Comparison of ENCODE assay signal across 27 mouse cellular contexts in genomic region chr7:139559659-139560058, GRCm38 (mm10). TPM values are rescaled to one million over a fixed set of nuclear protein-coding genes. Genes with fewer than 3 reads are reported as not detected.
DNase-seq lines count a peak whose midpoint lies in the region; ATAC-seq and TF ChIP-seq lines count a peak whose summit lies in the region.
"Had no signal": no experiment of that assay in that cellular context is flagged by ENCODE, and none has a peak within 500 bp of the region (broad histone marks: within the 10 kb centered on the region; RNA-seq: fewer than 3 reads in every experiment).

No protein-coding gene starts in this region.

- H3K27ac ChIP-seq in MEL (ENCODE audit: control insufficient read depth, low read depth, low read length) = no peak overlapping the region
- no peak overlapping the region for H3K27ac ChIP-seq in forebrain, embryonic 14.5 days (ENCODE audit: low read depth, low read length)
- H3K27ac ChIP-seq: forebrain, embryonic 13.5 days; hindbrain, embryonic 14.5 days; lung, embryonic 15.5 days had no signal

- TF ChIP-seq RAD21 in MEL (IDR thresholded peaks at IDR 0.05; ENCODE audit: low read depth, low read length) = no peak

- no peak overlapping the region for H3K4me3 ChIP-seq in MEL (ENCODE audit: control insufficient read depth in 1 of 2, insufficient read depth in 1 of 2, low read depth in 2 of 2, low read length in 2 of 2)
- H3K4me3 ChIP-seq in forebrain, embryonic 14.5 days (ENCODE audit: low read depth, low read length) = no peak overlapping the region
- H3K4me3 ChIP-seq: forebrain, embryonic 13.5 days; lung, embryonic 15.5 days had no signal

- no peak for TF ChIP-seq POLR2A in MEL (IDR thresholded peaks at IDR 0.05; ENCODE audit: control insufficient read depth in 1 of 2, insufficient read depth in 1 of 2, low read depth in 1 of 2, low read length in 2 of 2, poor library complexity in 1 of 2)

- no peak for ATAC-seq in forebrain, embryonic 14.5 days
- ATAC-seq: forebrain, embryonic 13.5 days; midbrain, embryonic 16.5 days had no signal

- WGBS in forebrain, embryonic 14.5 days = 89% methylated on average over 10 of the region's 10 CpGs

- no peak overlapping the region for H3K9ac ChIP-seq in MEL (ENCODE audit: control insufficient read depth, low read depth, low read length, poor library complexity, severe bottlenecking)
- H3K9ac ChIP-seq in forebrain, embryonic 14.5 days (ENCODE audit: low read length) = no peak overlapping the region
- H3K9ac ChIP-seq: forebrain, embryonic 13.5 days; hindbrain, embryonic 14.5 days; lung, embryonic 15.5 days had no signal

- H3K36me3 ChIP-seq in MEL (ENCODE audit: control insufficient read depth in 1 of 2, insufficient read depth in 2 of 2, low read length in 2 of 2) = peaks cover 0 to 2% of the 10 kb centered on the region in 2 experiments; a peak in 1 of 4 replicates
- no peaks in the 10 kb centered on the region for H3K36me3 ChIP-seq in forebrain, embryonic 14.5 days (ENCODE audit: control insufficient read depth, insufficient read depth, low read length)

- TF ChIP-seq EP300 in MEL (IDR thresholded peaks at IDR 0.05; ENCODE audit: low read depth in 1 of 2, low read length in 2 of 2) = no peak

- no peaks in the 10 kb centered on the region for H3K27me3 ChIP-seq in MEL (ENCODE audit: control insufficient read depth in 1 of 2, insufficient read depth in 2 of 2, low read length in 2 of 2)
- H3K27me3 ChIP-seq in forebrain, embryonic 14.5 days (replicated peaks; ENCODE audit: control insufficient read depth, insufficient read depth, low read length) = 0 out of 2 replicates have a peak, but pooled peaks cover 2% of the 10 kb centered on the region
- H3K27me3 ChIP-seq: CH12.LX; lung, embryonic 15.5 days had no signal

- H3K4me1 ChIP-seq in MEL (ENCODE audit: control insufficient read depth in 1 of 2, insufficient read depth in 2 of 2, low read length in 2 of 2) = no peaks in the 10 kb centered on the region
- H3K4me1 ChIP-seq in forebrain, embryonic 14.5 days (ENCODE audit: control insufficient read depth, insufficient read depth, low read length) = peaks cover 8% of the 10 kb centered on the region; the same call in 1 of the 2 replicates
- H3K4me1 ChIP-seq: lung, embryonic 15.5 days had no signal

- DNase-seq in 3T3-L1 (ENCODE audit: low read depth, low spot score) (peak; percentile 17), MEL (ENCODE audit: low read depth, low spot score) (peak; percentile 10)
- peak; percentile 27 to 36 for DNase-seq in kidney, adult 8-10 months
- peak; percentile 18 for DNase-seq in kidney, postnatal 10 days
- no peak for DNase-seq in cerebellum, adult 11-12 months
- no peak for DNase-seq in forebrain, embryonic 14.5 days (ENCODE audit: low spot score)
- DNase-seq in heart, postnatal 36 days = no peak
- DNase-seq: cerebellum, adult 8-10 months; cerebellum, postnatal 36 days; gastrocnemius, postnatal 36 days; heart, adult 18-20 months; heart, postnatal 4 days; liver; right cerebral cortex, postnatal 25 days; thymus, postnatal 14 days had no signal

- no peaks in the 10 kb centered on the region for H3K79me2 ChIP-seq in MEL (ENCODE audit: control insufficient read depth, insufficient read depth, low read length, poor library complexity)

- TF ChIP-seq CTCF in MEL (IDR thresholded peaks at IDR 0.05 in 2 of 3, conservative IDR thresholded peaks at IDR 0.05 in 1 of 3; ENCODE audit: control insufficient read depth in 1 of 3, insufficient read depth in 1 of 3, low read depth in 2 of 3, low read length in 3 of 3, poor library complexity in 1 of 3, severe bottlenecking in 1 of 3) = no peak

- intact Hi-C loops in heart, postnatal 36 days (cut with DNase I) = no loop called here

- no peak overlapping the region for H3K4me2 ChIP-seq in forebrain, embryonic 14.5 days (ENCODE audit: low read length)
- H3K4me2 ChIP-seq: forebrain, embryonic 13.5 days; heart, embryonic 11.5 days; hindbrain, embryonic 14.5 days; lung, embryonic 15.5 days; midbrain, embryonic 11.5 days had no signal

- H3K9me3 ChIP-seq in MEL (replicated peaks; ENCODE audit: insufficient read depth, low read length) = no peaks in the 10 kb centered on the region
- H3K9me3 ChIP-seq in forebrain, embryonic 14.5 days (replicated peaks; ENCODE audit: control insufficient read depth, low read length) = no peaks in the 10 kb centered on the region
- H3K9me3 ChIP-seq: forebrain, embryonic 13.5 days; lung, embryonic 15.5 days had no signal

TF ChIP-seq in MEL, 35 proteins besides CTCF, POLR2A, EP300 and RAD21:
- TF ChIP-seq USF1 (IDR thresholded peaks at IDR 0.05; ENCODE audit: low read depth, low read length) (no peak), MAFK (IDR thresholded peaks at IDR 0.05; ENCODE audit: borderline replicate concordance, low read depth, low read length) (no peak), E2F4 (IDR thresholded peaks at IDR 0.05; ENCODE audit: borderline replicate concordance, low read depth, low read length) (no peak), HCFC1 (IDR thresholded peaks at IDR 0.05; ENCODE audit: low read depth, low read length) (no peak)

RNA-seq across cellular contexts. Expression of gene Nkx6-2, which starts 22.9 kb away (rescaled TPM):
- total RNA-seq in MEL (2012; rRNA removed) = 0.12 TPM in 1 of 2 replicates, not detected in the other
- not detected for polyA plus RNA-seq in MEL (2012; ENCODE audit: insufficient read depth in 1 of 2, insufficient read length in 2 of 2, low read depth in 1 of 2, low replicate concordance in 2 of 2, missing spikeins in 1 of 2)
- polyA plus RNA-seq in forebrain, embryonic 14.5 days (2014; fragmentation: Nextera tagmentation; extraction: Ambion mirVana) = 1.2 and 1.7 TPM in 2 replicates
- total RNA-seq in heart, postnatal 36 days (2021) = not detected
- total RNA-seq: adrenal gland, postnatal 4 days; CH12.LX; gastrocnemius, postnatal 36 days; megakaryocyte, adult 5-6 weeks; neutrophil, adult 5-6 weeks had no signal
- polyA plus RNA-seq: limb, embryonic 11.5 days; liver, embryonic 16.5 days had no signal

Comparison
In these comparisons a context has a peak if more than half of its experiments do, and no peak if none do; other contexts are left out.
1. DNase-seq: peak in 3T3-L1 (single experiment), MEL (single experiment), kidney, adult 8-10 months (2 of 2) and kidney, postnatal 10 days (single experiment); none in cerebellum, adult 11-12 months (single experiment), forebrain, embryonic 14.5 days (single experiment) and heart, postnatal 36 days (0 of 2).